Mouse (Mus musculus) erythroid progenitor cell, adult 5-6 weeks (primary cell): ENCODE results near the gene Tmem150c. TPM values are rescaled to one million over a fixed set of nuclear protein-coding genes. Genes with fewer than 3 reads are reported as not detected.

Source experiments
- ATAC-seq: replicated peaks from 2 replicates; pipeline ENCODE4 v1.8.0; 2016; ENCODE audit warnings: moderate number of reproducible peaks, mild to moderate bottlenecking, moderate TSS enrichment, inconsistent platforms; ENCODE audit not compliant: poor library complexity, low FRiP score, severe bottlenecking
- total RNA-seq, 2 experiments: library from RNA; stranded (forward) in 1 of 2; stranded (reverse) in 1 of 2; fragments of 150-400 nt in 1 of 2; fragments of 186-747, 209-891 nt in 1 of 2; gene quantifications; 2 replicates each; pipeline versions ENCODE4 v1.2.3 to v1.2.4; 2015 to 2017; ENCODE audit warnings: low replicate concordance in 2 of 2

The Tmem150c gene
- total RNA-seq, 2 experiments from 2014 or later: 0.68 TPM; not detected in 1

DNA sequence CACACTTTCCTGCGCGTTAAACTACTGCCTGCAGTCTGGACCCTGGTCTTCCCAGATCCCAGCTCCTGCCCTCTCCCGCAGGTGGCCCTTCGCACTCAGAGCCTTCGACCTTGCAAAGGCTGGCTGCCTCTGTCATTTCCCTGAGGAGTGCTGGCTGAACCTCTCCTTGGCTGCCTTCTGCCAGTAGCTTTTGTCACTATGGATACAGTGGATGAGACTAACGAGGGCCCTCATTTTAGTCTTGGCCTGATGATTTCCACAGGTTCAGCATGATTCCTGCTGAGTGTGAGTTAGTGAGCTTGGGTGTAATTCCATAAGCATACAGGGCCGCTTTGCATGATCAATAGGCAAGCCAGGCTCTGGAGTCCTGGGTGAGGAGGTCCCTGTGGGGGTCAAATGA lies 16.0 kb upstream of the Tmem150c start:
- ATAC-seq: no peak

DNA sequence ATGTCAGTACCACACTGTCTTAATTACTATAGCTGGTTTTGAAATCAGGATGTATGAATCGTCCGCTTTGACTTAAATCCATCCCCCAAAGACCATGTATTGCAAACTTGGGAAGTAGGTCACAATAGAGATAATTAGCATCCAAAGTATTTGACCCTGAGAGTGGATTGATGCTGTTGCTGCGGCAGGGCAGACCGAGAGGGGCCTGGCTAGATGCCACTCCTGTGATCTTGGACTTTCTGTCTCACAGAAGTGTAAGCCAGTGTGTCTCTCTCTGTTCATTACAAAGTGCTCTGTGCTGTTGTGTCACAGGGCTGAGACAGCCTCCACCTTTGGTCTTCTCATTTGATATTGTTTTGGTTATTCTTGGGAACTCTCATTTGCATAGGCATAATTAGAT lies 12.5 kb upstream of the Tmem150c start:
- ATAC-seq: no peak

DNA sequence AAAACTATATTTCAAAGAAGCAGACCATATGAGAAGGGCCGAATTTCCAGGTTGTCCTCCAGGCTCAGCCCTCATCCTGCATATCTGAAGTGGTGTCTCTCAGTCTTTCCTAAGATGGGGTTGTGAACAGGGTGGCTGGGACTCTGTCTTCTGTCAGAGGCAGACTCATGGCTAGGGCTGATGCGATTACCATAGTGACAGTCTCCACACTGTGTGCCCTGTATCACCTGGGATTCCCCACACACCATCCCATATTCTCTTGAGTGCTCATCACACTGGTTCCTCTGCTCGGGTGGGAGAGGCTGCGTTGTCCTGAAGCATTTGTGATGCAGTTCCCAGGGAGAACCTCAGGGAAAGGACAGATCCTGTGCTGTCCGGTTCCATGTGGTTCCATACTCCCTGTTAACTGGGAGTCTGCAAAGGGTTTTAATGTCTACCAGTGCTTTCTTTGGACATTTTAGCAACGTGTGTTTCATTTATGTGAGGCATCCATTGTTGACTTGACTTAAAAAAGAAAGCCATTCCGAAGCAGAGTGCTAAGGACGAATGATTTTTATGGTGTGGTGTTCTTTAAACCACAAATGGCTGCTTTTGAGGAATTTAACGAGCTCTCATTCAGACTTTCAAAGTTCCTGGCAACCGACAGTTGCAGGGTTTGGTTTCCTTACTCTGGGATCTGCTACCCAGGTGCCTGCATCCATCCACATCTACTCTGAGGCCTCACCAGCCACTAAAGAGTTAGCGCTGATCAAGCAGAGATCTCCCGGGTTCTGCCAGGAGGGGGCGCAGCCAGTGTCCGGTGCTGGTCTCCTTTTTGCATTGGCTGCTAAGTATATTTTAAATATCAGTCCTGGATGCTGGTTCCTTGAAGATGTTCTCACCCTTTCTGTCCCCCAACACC lies 7.2 kb upstream of the Tmem150c start:
- ATAC-seq: no peak

DNA sequence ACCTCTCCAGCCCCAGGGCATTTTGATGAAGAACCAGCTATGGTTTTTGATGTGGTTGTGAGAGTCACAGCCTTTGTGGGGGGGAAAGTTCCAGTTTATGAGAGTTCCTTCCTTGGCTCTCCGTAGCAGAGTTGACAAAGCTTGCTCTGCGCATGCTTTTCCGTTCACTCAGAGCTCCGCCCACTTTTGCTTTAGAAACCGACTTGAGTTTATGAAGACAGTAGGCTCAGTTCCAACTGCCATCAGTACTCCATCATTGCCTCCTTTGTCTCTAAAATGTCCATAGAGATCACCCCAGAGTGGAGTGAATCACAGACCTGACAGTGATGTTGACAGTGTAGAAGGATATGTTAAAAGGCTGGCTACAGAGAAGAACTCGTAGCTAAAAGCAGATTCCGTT lies 3.8 kb upstream of the Tmem150c start:
- no peak for ATAC-seq

DNA sequence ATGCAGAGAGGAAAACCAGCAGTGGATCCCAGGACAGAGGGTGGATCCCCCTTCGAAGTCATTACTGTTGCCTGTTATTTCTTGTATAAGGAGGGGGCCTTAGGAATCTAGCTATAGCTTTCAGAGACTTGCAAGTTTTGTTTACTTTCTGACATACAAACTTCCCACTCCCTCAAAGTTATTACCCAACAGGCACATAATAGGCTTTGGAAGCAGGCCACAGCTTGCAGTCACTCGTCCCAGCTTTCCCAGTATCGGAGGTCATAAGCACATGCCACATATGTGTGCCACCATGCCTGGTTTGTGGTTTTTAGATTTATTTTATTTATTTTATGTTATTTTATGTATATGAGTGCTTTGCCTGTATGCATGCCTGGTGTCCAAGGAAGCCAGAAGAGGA lies 3.2 kb upstream of the Tmem150c start:
- ATAC-seq: no peak

DNA sequence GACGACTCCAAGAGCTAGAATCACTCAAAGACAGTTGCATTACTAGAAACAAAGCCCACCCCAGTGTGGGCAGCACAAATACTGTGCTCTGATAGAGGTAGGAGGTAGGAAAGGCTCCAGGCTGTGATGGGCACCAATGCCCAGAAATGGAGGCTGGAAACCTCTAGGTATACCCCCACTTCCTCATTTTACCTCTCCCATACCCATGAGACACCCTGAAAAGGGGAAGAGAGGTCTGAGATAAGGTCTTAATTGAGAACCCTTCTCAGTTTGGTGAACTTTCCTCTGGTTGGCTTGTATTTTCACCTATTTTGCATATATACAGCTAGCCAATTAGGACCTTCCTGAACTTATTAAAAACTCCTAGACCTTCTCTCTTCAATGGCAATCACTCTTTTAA lies 2.4 kb upstream of the Tmem150c start:
- ATAC-seq: no peak

DNA sequence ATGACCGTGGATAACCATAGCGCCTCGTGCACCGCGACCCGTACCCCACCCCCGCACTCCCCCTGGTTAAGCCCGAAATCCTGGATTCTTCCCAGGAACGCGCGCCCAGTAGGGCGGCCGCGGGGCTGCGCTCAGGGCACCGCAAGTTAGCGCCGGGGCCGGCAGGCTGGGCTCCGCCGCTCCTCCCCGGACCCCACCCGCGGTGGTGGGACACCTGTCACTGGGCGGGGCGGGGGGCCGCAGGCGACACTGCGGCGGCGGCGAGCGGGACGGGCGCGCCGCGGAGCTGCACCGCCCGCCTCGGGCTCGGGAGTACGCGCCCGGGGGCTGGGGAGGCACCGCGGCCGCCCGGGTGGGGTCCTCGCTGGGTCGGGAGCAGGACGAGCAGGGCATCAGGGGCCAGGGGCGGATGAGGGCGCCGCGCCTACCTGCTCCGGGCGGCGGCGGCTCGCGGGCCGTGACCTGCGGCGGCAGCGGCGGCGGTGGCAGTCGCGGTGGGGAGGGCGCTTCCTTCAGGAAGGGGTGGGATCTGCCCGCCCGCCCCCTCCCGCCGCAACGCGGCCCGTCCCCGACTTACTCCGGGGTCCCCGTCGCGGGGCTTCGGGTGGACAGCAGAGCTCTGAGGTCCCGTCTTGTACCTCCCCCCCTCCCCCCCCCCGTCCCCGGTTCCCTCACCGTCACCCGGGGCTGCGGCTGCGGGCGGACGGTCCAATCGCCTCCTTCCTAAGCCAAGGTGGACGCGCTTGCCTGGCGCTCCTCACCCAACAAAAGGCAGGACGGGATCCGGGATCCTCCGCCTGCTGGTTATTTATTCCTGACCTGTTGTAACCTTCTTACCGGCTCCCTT lies 594 bp downstream of the Tmem150c start:
- no peak for ATAC-seq

DNA sequence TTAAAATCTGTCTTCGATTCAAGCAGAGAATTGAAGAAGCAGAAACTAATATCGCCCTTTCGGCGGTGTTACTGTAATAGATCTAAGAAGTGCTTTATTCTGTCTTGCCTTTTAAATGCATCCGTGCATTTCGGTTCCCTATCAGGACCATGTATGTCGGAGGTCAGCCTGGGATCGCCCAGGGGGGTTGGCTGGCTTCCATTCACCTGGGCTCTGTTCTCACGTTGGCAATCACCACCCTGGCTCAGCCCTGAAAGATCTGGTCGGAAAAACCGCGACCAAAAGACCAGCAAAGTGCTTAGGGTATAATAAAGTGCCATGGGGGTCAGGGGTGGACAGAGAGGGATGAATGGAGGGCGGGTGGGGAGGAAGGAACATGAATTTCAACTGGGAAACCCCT lies 1.3 kb downstream of the Tmem150c start:
- ATAC-seq: no peak

DNA sequence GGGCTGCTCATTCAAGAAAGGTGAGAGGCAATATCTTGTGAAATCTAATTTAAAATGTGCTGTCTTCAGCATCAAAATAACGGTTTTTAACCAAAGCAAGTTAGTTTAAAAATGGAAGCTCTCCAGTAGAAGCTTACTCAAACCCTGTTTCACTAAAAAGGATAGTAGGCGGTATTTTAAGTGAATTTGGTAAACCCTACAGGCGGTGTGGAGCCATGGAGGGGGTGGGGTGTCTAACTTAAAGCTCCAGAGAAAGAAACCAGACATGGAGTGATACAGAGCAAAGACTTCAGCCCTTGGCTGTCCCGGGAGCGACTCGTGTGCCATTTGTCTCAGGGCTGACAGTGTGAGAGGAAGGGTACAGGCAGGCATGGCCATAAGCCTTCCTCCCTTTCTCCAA lies 4.0 kb downstream of the Tmem150c start:
- no peak for ATAC-seq

DNA sequence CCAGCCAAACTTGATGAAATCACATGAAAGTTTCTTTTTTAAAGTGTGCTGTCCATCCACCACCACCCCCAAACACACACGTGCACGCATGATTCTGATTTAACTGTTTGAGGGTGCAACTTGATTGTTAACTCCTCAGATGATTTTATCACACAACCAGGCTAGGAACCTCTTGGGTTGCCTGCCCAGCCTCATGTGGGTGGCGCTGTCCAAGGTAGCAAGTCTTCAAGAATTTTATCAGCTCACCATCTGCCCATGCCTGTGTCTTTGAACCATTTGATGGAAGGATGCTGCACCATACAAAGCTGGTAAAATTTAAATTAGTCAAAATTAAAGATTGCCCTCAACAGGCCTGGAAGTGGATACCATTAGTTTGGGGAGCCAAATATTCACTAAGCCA lies 9.6 kb downstream of the Tmem150c start:
- no peak for ATAC-seq

DNA sequence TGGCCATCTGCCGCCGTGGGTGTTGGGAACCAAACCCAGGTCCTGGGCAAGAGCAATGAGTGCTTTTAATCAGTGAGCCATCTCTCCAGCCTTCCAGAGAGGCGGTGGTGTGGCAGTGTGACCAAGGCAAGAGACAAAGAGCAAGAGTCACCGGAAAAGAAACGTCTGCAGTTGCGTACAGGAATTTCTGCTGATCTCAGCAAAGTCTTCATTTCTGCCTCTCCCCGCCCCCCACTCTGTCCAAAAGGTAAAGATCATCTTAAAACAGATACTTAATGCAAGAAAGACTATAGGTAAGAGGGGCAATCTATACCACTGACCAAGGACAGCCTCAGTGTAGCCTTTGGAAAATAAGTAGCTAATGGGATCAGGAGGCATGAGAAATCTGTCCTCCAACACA lies 14.8 kb downstream of the Tmem150c start:
- ATAC-seq: no peak

DNA sequence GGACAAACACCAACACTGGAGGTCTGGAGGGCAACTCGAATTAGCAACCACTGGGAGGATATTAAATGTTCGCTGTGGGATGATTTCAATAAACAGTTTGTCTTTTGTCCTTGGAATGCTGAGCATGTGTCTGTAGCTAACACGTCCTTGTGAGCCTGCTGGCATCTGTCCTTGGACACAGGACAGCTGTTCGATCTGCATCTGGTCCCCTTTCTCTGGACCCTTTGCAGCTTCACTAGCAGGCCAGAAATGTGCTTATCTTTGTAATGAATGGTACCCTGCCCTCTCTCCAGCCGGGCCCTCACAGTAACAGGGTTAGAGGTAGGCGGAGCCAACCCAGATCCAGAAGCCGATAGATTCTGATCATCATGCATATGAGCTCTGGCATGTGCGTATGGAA lies 32.3 kb downstream of the Tmem150c start:
- no peak for ATAC-seq

DNA sequence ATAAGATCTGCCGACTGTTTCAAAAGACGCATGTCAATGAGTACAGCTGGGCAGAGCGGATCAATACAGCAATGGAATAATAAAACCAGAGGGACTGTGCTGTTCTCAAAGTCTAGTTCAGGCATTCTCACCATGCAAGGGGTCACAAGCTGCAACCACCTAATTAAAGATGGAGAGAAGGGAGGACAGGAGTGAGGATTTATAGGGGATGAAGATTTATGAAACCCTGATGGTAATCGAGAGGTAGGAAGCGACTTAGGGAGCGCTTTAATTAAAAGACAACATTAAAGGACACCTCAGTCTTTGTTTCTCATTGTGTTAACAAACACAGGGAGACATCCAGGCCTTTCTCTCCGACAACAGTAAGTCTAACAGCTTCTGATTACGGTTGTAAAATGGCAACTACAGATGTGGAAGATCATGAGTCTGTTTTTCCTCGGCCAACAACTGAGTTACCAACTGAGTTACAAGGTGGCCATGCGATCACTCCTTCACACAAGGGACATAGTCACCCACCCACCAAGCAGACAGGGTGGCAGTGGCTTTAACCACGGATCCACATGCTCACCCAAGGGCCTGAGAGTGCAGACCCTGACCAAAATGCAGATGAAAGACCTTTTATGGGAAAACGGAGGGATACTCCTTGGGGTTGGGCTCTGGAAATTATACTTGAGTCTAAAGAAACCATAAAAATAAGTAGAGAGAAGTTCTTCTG lies 34.0 kb downstream of the Tmem150c start:
- no peak for ATAC-seq

DNA sequence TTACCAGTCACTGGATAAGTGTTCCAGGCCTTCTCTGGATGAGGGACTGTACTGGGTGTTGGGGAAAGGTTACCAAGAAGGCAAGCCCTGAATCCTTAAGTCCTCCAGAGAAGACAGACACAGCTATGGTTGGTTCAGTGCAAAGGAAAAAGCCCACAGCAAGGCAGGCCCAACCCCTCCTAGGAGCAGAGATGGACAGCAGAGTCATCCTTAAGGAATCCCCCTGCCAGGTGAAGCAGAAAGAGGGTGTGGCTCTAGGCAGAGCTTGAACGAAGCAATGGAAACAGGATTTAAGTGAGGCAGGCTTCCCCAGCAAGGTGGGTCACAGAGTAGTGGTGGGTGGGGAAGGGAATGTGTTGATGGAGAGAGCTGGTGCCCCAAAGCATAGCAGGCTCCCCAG lies 35.1 kb downstream of the Tmem150c start:
- no peak for ATAC-seq

DNA sequence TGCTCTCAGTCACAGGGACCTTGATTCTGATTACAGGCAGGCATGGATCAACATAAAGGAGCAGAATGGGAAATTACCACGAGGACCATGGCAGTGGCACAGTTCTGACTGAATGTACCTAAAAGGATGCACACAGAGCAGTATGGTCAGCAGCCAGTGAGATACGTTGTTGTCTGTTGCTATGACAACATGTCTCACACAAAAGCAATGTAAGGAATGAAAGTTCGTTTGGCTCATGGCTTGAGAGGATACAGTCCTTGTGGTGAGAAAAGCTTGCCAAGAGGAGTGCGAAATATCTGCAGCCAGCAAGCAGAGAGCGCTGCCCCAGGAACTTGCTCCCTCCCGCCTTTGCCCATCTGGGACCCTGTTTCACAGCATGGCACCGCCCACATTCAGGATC lies 36.3 kb downstream of the Tmem150c start:
- ATAC-seq: no peak

DNA sequence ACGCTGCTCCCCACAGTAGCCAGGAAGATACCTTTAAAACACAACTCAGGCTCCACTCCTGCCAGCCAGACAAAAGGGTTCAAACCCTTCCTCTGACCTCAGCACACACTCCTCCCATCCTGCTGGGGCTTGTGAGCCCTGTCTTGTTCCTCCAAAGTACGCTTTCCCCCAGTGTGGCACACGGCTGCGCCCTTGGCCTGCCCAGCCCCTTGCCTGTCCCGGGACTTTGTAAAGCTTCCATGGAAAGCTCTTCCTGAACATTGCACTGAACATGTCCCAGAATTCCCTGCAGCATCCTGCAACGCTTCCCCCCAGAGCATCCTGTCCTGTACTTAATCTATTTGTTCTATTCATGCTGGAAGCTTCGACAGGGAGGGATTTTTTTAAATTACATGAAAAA lies 38.4 kb downstream of the Tmem150c start:
- ATAC-seq: no peak

DNA sequence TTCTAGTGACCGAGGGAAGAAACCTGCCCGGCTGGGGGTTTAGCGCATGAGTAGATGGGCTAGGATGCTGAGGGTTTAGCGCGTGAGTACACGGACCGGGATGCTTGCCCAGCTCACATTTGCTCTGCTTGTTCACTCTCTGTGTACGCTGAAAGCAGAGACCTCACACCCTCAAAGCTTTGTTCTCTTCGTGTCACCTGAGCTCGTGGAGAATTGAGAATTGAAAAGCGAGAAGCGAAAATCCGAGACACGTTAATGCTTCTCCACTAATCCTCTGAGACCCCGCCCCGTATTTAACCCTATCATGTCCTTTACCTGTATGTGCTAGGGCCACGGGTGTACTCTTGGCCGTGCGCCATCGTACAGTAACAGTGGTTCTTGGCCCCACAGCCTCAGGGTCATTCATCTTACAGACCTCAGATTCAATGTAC lies 38.9 kb downstream of the Tmem150c start:
- no peak for ATAC-seq

DNA sequence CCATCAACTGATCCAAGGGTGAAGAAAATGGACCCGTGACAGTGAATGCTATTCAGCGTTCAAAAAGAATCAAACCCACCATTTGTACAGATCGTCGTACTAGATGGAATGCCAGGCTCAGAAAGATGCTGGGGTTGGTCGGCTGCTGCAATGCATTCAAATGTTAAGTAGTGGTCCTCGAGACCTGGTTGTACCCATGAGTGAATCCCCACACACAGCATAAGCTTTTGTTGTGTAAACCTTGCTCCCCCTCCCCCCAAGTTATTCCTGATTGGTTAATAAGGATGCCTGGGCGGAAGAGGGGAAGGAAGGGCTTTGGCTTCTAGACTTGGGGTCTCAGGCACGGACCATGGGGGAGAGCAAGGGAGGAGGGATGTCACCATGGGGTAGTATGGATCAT lies 40.3 kb downstream of the Tmem150c start:
- ATAC-seq: no peak

DNA sequence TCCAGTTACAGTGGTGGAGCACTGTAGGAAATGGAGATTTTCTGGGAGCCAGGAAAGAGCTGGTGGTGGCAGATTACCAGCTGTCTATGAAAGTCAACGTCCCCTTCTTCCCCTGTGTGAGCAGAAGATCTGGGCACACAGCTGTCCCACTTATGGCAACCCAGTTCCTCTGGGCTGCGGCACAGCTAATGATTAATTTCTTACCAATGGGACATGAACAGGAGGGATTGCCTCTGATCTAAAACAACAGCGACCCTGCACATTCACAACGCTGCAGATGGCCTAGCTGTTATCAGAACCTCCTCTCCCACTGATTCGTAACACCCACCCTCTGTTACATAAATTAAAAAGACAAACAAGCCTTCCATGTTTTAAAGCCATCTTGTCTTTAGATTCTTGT lies 46.2 kb downstream of the Tmem150c start:
- ATAC-seq: no peak

DNA sequence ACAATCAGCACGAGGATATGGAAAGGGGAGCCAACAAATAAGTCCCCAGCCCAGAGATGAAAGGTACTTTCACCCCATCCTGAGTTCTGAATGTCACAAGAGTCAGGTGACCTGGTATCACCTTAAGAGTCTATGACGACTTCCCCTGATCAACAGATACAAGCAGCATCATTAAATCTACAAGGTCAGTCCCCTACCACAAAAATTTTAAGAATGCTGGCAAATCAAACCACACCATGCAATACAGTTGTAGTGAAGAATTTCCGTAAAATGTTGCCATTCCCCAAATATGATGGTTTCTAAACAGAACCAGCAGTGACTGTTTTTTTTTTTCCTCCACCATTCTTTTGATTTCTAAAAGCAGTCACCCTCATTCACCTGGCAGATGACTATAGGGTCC lies 49.0 kb downstream of the Tmem150c start:
- ATAC-seq: no peak
